In genomic region chr3:107739456-107739855, GRCm38 (mm10) we compare ENCODE assay signal across 11 mouse cellular contexts. TPM values are rescaled to one million over a fixed set of nuclear protein-coding genes. Genes with fewer than 3 reads are reported as not detected.
DNase-seq lines count a peak whose midpoint lies in the region; ATAC-seq and TF ChIP-seq lines count a peak whose summit lies in the region.
"Had no signal": no experiment of that assay in that cellular context is flagged by ENCODE, and none has a peak within 500 bp of the region (broad histone marks: within the 10 kb centered on the region; RNA-seq: fewer than 3 reads in every experiment).

No protein-coding gene starts in this region.

- no peak for ATAC-seq in heart, embryonic 11.5 days (replicated peaks; ENCODE audit: insufficient number of reproducible peaks, low FRiP score, low TSS enrichment)
- no peak for ATAC-seq in embryonic facial prominence, embryonic 13.5 days (ENCODE audit: insufficient number of reproducible peaks, insufficient read depth, low FRiP score, low TSS enrichment, low read depth)
- ATAC-seq in limb, embryonic 15.5 days (ENCODE audit: insufficient number of reproducible peaks, low FRiP score, low TSS enrichment, low read depth) = no peak

- H3K27ac ChIP-seq in heart, embryonic 11.5 days (ENCODE audit: low read depth, low read length) = peak overlapping the region; percentile 62; the same call in 1 of the 2 replicates
- peak overlapping the region; percentile 66 for H3K27ac ChIP-seq in left cerebral cortex, adult 2 months
- H3K27ac ChIP-seq in embryonic facial prominence, embryonic 13.5 days = peak overlapping the region; percentile 90
- peak overlapping the region; percentile 87 for H3K27ac ChIP-seq in limb, embryonic 15.5 days
- H3K27ac ChIP-seq: macrophage had no signal

- H3K4me2 ChIP-seq in heart, embryonic 11.5 days = no peak overlapping the region
- no peak overlapping the region for H3K4me2 ChIP-seq in embryonic facial prominence, embryonic 13.5 days
- H3K4me2 ChIP-seq in limb, embryonic 15.5 days = no peak overlapping the region

- H3K4me3 ChIP-seq in heart, embryonic 11.5 days (ENCODE audit: low read depth, low read length) = no peak overlapping the region
- no peak overlapping the region for H3K4me3 ChIP-seq in left cerebral cortex, adult 2 months
- no peak overlapping the region for H3K4me3 ChIP-seq in embryonic facial prominence, embryonic 13.5 days
- H3K4me3 ChIP-seq in limb, embryonic 15.5 days = no peak overlapping the region

- H3K27me3 ChIP-seq in heart, embryonic 11.5 days (ENCODE audit: control insufficient read depth, insufficient read depth, low read length) = no peaks in the 10 kb centered on the region
- H3K27me3 ChIP-seq in embryonic facial prominence, embryonic 13.5 days = no peaks in the 10 kb centered on the region
- H3K27me3 ChIP-seq in limb, embryonic 15.5 days = no peaks in the 10 kb centered on the region

- intact Hi-C loops in heart, postnatal 10 days (cut with DNase I) = no loop called here
- intact Hi-C loops in left cerebral cortex, adult 2 months (cut with DNase I) = no loop called here
- intact Hi-C loops in left cerebral cortex, postnatal 36 days (cut with DNase I) = no loop called here

- peaks cover 43% of the 10 kb centered on the region for H3K4me1 ChIP-seq in heart, embryonic 11.5 days (ENCODE audit: control insufficient read depth, insufficient read depth, low read length)
- peaks cover 39% of the 10 kb centered on the region for H3K4me1 ChIP-seq in embryonic facial prominence, embryonic 13.5 days
- peaks cover 56% of the 10 kb centered on the region for H3K4me1 ChIP-seq in limb, embryonic 15.5 days

- H3K9me3 ChIP-seq in heart, embryonic 11.5 days (replicated peaks; ENCODE audit: control insufficient read depth, low read length) = no peaks in the 10 kb centered on the region
- no peaks in the 10 kb centered on the region for H3K9me3 ChIP-seq in embryonic facial prominence, embryonic 13.5 days
- H3K9me3 ChIP-seq in limb, embryonic 15.5 days = no peaks in the 10 kb centered on the region

- H3K36me3 ChIP-seq in heart, embryonic 11.5 days (ENCODE audit: control insufficient read depth, insufficient read depth, low read length) = peaks cover 3% of the 10 kb centered on the region; the same call in 1 of the 2 replicates
- H3K36me3 ChIP-seq in embryonic facial prominence, embryonic 13.5 days = peaks cover 17% of the 10 kb centered on the region
- H3K36me3 ChIP-seq in limb, embryonic 15.5 days = peaks cover 17% of the 10 kb centered on the region

- no peak for TF ChIP-seq CTCF in left cerebral cortex, adult 2 months (IDR thresholded peaks at IDR 0.05)

- DNase-seq in heart, postnatal 10 days = no peak
- no peak for DNase-seq in left cerebral cortex, adult 2 months (ENCODE audit: extremely low spot score in 1 of 2, low spot score in 2 of 2)
- DNase-seq in left cerebral cortex, postnatal 36 days (ENCODE audit: low spot score in 2 of 2) = no peak
- no peak for DNase-seq in cerebellum, adult 11 months
- DNase-seq in ovary, postnatal 10 days (ENCODE audit: low spot score) = no peak
- DNase-seq: cerebellum, postnatal 25 days; liver had no signal

- WGBS in heart, embryonic 11.5 days (ENCODE audit: insufficient replicate concordance) = 72% methylated on average over 3 of the region's 3 CpGs
- WGBS in embryonic facial prominence, embryonic 13.5 days = 77% methylated on average over 3 of the region's 3 CpGs
- 58% methylated on average over 3 of the region's 3 CpGs for WGBS in limb, embryonic 15.5 days

- no peak overlapping the region for H3K9ac ChIP-seq in heart, embryonic 11.5 days (ENCODE audit: low read depth, low read length)
- no peak overlapping the region for H3K9ac ChIP-seq in embryonic facial prominence, embryonic 13.5 days
- H3K9ac ChIP-seq in limb, embryonic 15.5 days = no peak overlapping the region

RNA-seq across cellular contexts. Expression of gene Csf1, which starts 20.8 kb away (rescaled TPM):
- polyA plus RNA-seq in heart, embryonic 11.5 days (2014; fragmentation: Nextera tagmentation; extraction: Ambion mirVana) = 10.7 and 11.0 TPM in 2 replicates
- total RNA-seq in heart, postnatal 10 days (2021) = 10 to 100 TPM; 25.5 to 29.0 TPM
- total RNA-seq in left cerebral cortex, adult 2 months (2021) = 10 to 100 TPM; 12.6 to 13.2 TPM
- 10 to 100 TPM; 12.4 to 14.0 TPM for total RNA-seq in left cerebral cortex, postnatal 36 days (2021)
- 9.7 and 9.8 TPM in 2 replicates for polyA plus RNA-seq in embryonic facial prominence, embryonic 13.5 days (2015; fragmentation: Nextera tagmentation; extraction: Ambion mirVana)
- polyA plus RNA-seq in limb, embryonic 15.5 days (2015; fragmentation: Nextera tagmentation; extraction: Ambion mirVana) = 17.0 and 20.7 TPM in 2 replicates

RNA-seq across cellular contexts. Expression of gene Ahcyl1, which starts 43.1 kb away (rescaled TPM):
- 56.1 and 68.1 TPM in 2 replicates for polyA plus RNA-seq in heart, embryonic 11.5 days (2014; fragmentation: Nextera tagmentation; extraction: Ambion mirVana)
- 100 to 1,000 TPM in 1 of 2 experiments, 10 to 100 TPM in 1; 88.7 to 104 TPM for total RNA-seq in heart, postnatal 10 days (2021)
- total RNA-seq in left cerebral cortex, adult 2 months (2021) = 100 to 1,000 TPM; 332 to 340 TPM
- total RNA-seq in left cerebral cortex, postnatal 36 days (2021) = 100 to 1,000 TPM; 325 TPM
- 91.9 and 93.2 TPM in 2 replicates for polyA plus RNA-seq in embryonic facial prominence, embryonic 13.5 days (2015; fragmentation: Nextera tagmentation; extraction: Ambion mirVana)
- polyA plus RNA-seq in limb, embryonic 15.5 days (2015; fragmentation: Nextera tagmentation; extraction: Ambion mirVana) = 61.5 and 74.7 TPM in 2 replicates
